Comparison of ENCODE assay signal across 7 mouse cellular contexts in genomic region chr2:173416921-173417320, GRCm38 (mm10).
DNase-seq lines count a peak whose midpoint lies in the region; ATAC-seq lines count a peak whose summit lies in the region.

No protein-coding gene starts in this region.

- DNase-seq in kidney, postnatal 10 days = peak; percentile 45
- no peak for DNase-seq in kidney, adult 8-10 months
- DNase-seq in 416B (ENCODE audit: low read depth) = peak; percentile 85
- peak; percentile 43 for DNase-seq in CD4-positive helper T cell, adult 2 months (ENCODE audit: low read depth, low spot score)
- DNase-seq in spleen, postnatal 36 days (ENCODE audit: low spot score in 2 of 2) = no peak

- peak; percentile 84 for ATAC-seq in granulocyte monocyte progenitor cell, adult 5-6 weeks (replicated peaks; ENCODE audit: poor library complexity, severe bottlenecking)
- no peak for ATAC-seq in erythroblast, adult 5-6 weeks (replicated peaks; ENCODE audit: low FRiP score, poor library complexity, severe bottlenecking)

Comparison
In these comparisons a context has a peak if more than half of its experiments do, and no peak if none do; other contexts are left out.
1. DNase-seq: peak in kidney, postnatal 10 days (single experiment), 416B (single experiment) and CD4-positive helper T cell, adult 2 months (single experiment); none in kidney, adult 8-10 months (0 of 2) and spleen, postnatal 36 days (0 of 2).